In the genomic region with DNA sequence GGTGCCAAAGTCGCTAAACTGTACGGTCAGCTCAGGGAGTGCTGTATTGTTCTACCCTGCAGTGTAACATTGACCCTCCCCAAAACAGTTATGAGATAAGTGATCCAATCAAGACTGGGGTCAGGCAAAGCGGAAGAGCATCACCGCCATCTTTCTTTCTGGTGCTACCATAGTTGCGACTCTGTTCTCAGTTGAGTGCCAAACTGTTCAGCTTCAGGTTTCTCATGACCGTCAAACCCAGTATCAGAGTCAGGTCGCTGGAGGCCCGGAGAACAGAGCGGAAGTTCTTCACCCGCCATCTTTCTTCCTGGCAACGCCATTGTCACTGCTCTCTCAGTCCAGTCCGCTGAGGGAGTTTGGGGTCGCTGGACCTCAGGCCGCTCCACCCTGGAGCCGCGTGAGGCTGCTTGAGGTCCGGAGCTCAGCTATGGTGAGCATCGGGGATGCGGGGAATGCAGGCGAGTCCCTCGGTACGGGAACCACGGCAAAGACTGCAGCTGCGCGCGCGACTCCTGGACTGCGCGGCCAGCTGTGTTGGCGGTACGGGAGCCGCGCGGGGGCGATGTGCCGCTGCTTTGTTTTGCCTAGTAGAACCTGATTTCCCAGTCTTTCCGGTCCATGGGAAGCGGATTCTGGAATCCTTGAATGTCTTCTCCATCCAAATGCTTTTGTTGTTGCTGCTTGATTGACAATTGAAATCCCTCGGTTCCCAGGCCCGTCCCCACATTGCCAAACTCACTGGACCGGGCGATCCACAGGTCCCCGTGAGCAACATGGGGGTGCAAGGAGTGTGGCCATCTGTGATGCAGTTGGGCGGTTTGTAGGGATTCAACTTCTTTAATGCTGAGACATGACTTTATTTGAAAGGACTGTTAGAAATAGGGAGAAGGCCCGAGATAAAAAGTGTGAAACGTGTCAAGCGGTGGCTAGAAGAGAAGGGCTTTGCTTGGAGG, we compare ENCODE assay signal across 7 mouse cellular contexts. TPM values are rescaled to one million over a fixed set of nuclear protein-coding genes. Genes with fewer than 3 reads are reported as not detected.
A peak's percentile ranks its signal among the peaks of the same experiment; 100 is the strongest.
DNase-seq lines count a peak whose midpoint lies in the region; ATAC-seq and TF ChIP-seq lines count a peak whose summit lies in the region.

A gene (plus strand): TSS at position 300 of the 953 bp plus-strand sequence.
A gene (plus strand): TSS at position 327 of the 953 bp plus-strand sequence.

- H3K9me3 ChIP-seq in embryonic facial prominence, embryonic 13.5 days: no peaks in the 10 kb centered on the region
- H3K9me3 ChIP-seq in limb, embryonic 12.5 days: peaks cover 5% of the 10 kb centered on the region; the same call in 1 of the 2 replicates
- no peaks in the 10 kb centered on the region for H3K9me3 ChIP-seq in midbrain, embryonic 15.5 days

- peak; percentile 64 for TF ChIP-seq CTCF in kidney, adult 2 months (conservative IDR thresholded peaks at IDR 0.05; ENCODE audit: insufficient read depth, insufficient read length, low read depth, low read length)

- peak; percentile 90 to 93 for DNase-seq in adrenal gland, postnatal 36 days
- DNase-seq in heart, adult 18-20 months: peak; percentile 93 to 95
- DNase-seq in kidney, adult 2 months: peak; percentile 95
- peak; percentile 86 to 90 for DNase-seq in spleen, postnatal 10 days (ENCODE audit: low spot score in 2 of 2)

- peak within 1 kb of the TSS; percentile 99 for H3K27ac ChIP-seq in embryonic facial prominence, embryonic 13.5 days
- peak within 1 kb of the TSS; percentile 84 for H3K27ac ChIP-seq in kidney, adult 2 months (ENCODE audit: insufficient read depth, low read depth, low read length)
- peak within 1 kb of the TSS; percentile 98 for H3K27ac ChIP-seq in limb, embryonic 12.5 days
- H3K27ac ChIP-seq in midbrain, embryonic 15.5 days: peak within 1 kb of the TSS; percentile 99

- H3K36me3 ChIP-seq in embryonic facial prominence, embryonic 13.5 days: peaks cover 3% of the 10 kb centered on the region
- no peaks in the 10 kb centered on the region for H3K36me3 ChIP-seq in kidney, adult 2 months (ENCODE audit: control insufficient read depth, insufficient read depth, low read length)
- peaks cover 3% of the 10 kb centered on the region for H3K36me3 ChIP-seq in limb, embryonic 12.5 days
- peaks cover 3% of the 10 kb centered on the region for H3K36me3 ChIP-seq in midbrain, embryonic 15.5 days (replicated peaks)

- peak within 1 kb of the TSS; percentile 74 for H3K4me3 ChIP-seq in embryonic facial prominence, embryonic 13.5 days
- H3K4me3 ChIP-seq in kidney, adult 2 months (ENCODE audit: insufficient read depth, low read depth, low read length): peak within 1 kb of the TSS; percentile 75
- H3K4me3 ChIP-seq in limb, embryonic 12.5 days (replicated peaks): peak within 1 kb of the TSS; percentile 64
- peak within 1 kb of the TSS; percentile 63 for H3K4me3 ChIP-seq in midbrain, embryonic 15.5 days

- H3K27me3 ChIP-seq in embryonic facial prominence, embryonic 13.5 days: no peaks in the 10 kb centered on the region
- no peaks in the 10 kb centered on the region for H3K27me3 ChIP-seq in kidney, adult 2 months (replicated peaks; ENCODE audit: control insufficient read depth, insufficient read depth, low read length)
- no peaks in the 10 kb centered on the region for H3K27me3 ChIP-seq in limb, embryonic 12.5 days
- no peaks in the 10 kb centered on the region for H3K27me3 ChIP-seq in midbrain, embryonic 15.5 days (replicated peaks)

- no peaks in the 10 kb centered on the region for H3K4me1 ChIP-seq in embryonic facial prominence, embryonic 13.5 days
- no peaks in the 10 kb centered on the region; the same call in 1 of the 2 replicates for H3K4me1 ChIP-seq in kidney, adult 2 months (ENCODE audit: control insufficient read depth, insufficient read depth, low read length)
- H3K4me1 ChIP-seq in limb, embryonic 12.5 days (replicated peaks): no peaks in the 10 kb centered on the region
- peaks cover 10% of the 10 kb centered on the region; the same call in 1 of the 2 replicates for H3K4me1 ChIP-seq in midbrain, embryonic 15.5 days

- peak within 1 kb of the TSS; percentile 65 for H3K4me2 ChIP-seq in embryonic facial prominence, embryonic 13.5 days
- peak within 1 kb of the TSS; percentile 58 for H3K4me2 ChIP-seq in limb, embryonic 12.5 days
- H3K4me2 ChIP-seq in midbrain, embryonic 15.5 days: peak within 1 kb of the TSS; percentile 58

- 5% methylated on average over 47 of the region's 47 CpGs for WGBS in embryonic facial prominence, embryonic 13.5 days
- 7% methylated on average over 47 of the region's 47 CpGs for WGBS in kidney, adult 2 months
- 8% methylated on average over 47 of the region's 47 CpGs for WGBS in limb, embryonic 12.5 days
- 4% methylated on average over 47 of the region's 47 CpGs for WGBS in midbrain, embryonic 15.5 days

- peak; percentile 49 for TF ChIP-seq POLR2A in kidney, adult 2 months (IDR thresholded peaks at IDR 0.05; ENCODE audit: low read depth, low read length)

- peak; percentile 93 for ATAC-seq in embryonic facial prominence, embryonic 13.5 days (ENCODE audit: insufficient number of reproducible peaks, insufficient read depth, low FRiP score, low TSS enrichment, low read depth)
- ATAC-seq in limb, embryonic 12.5 days (ENCODE audit: insufficient number of reproducible peaks, insufficient read depth, low FRiP score, low TSS enrichment, low read depth): peak; percentile 95
- ATAC-seq in midbrain, embryonic 15.5 days (replicated peaks): peak; percentile 97

- peak within 1 kb of the TSS; percentile 90 for H3K9ac ChIP-seq in embryonic facial prominence, embryonic 13.5 days
- peak within 1 kb of the TSS; percentile 90 for H3K9ac ChIP-seq in limb, embryonic 12.5 days (replicated peaks)
- H3K9ac ChIP-seq in midbrain, embryonic 15.5 days: peak within 1 kb of the TSS; percentile 86

RNA-seq across cellular contexts. Expression of the first gene that starts in this region (rescaled TPM):
- total RNA-seq in adrenal gland, postnatal 36 days (2021): 1 to 10 TPM; 5.7 to 6.5 TPM
- 8.9 and 10.2 TPM in 2 replicates for polyA plus RNA-seq in embryonic facial prominence, embryonic 13.5 days (2015; fragmentation: Nextera tagmentation; extraction: Ambion mirVana)
- 1 to 10 TPM; 3.4 to 3.6 TPM for total RNA-seq in heart, adult 18-20 months (2021)
- 0.87 and 1.3 TPM in 2 replicates for polyA plus RNA-seq in kidney, adult 2 months (2012; rRNA removed)
- 10.0 and 10.2 TPM in 2 replicates for polyA plus RNA-seq in limb, embryonic 12.5 days (2016; fragmentation: Nextera tagmentation; extraction: Ambion mirVana)
- 21.1 and 21.8 TPM in 2 replicates for polyA plus RNA-seq in midbrain, embryonic 15.5 days (2015; fragmentation: Nextera tagmentation; extraction: Ambion mirVana)

RNA-seq across cellular contexts. Expression of the second gene that starts in this region (rescaled TPM):
- total RNA-seq in adrenal gland, postnatal 36 days (2021): 10 to 100 TPM; 31.8 to 35.7 TPM
- polyA plus RNA-seq in embryonic facial prominence, embryonic 13.5 days (2015; fragmentation: Nextera tagmentation; extraction: Ambion mirVana): 25.9 and 28.1 TPM in 2 replicates
- 10 to 100 TPM; 20.2 to 24.6 TPM for total RNA-seq in heart, adult 18-20 months (2021)
- 2.8 and 3.8 TPM in 2 replicates for polyA plus RNA-seq in kidney, adult 2 months (2012; rRNA removed)
- 30.9 and 32.8 TPM in 2 replicates for polyA plus RNA-seq in limb, embryonic 12.5 days (2016; fragmentation: Nextera tagmentation; extraction: Ambion mirVana)
- 36.0 TPM in 2 replicates for polyA plus RNA-seq in midbrain, embryonic 15.5 days (2015; fragmentation: Nextera tagmentation; extraction: Ambion mirVana)

Comparison
In these comparisons a context has a peak if more than half of its experiments do, and no peak if none do; other contexts are left out.
1. Peak in every context shown above with its lines: DNase-seq, ATAC-seq, H3K4me3 ChIP-seq and H3K27ac ChIP-seq.